Mouse (Mus musculus) midbrain, embryonic 12.5 days (tissue): ENCODE results near the gene Siglec1. TPM values are rescaled to one million over a fixed set of nuclear protein-coding genes. Genes with fewer than 3 reads are reported as not detected.

Source experiments
- ATAC-seq: fragments of 200-750 bp; cut with Nextera tagmentation; 2 replicates; pipeline ENCODE4 v1.8.0; 2017; ENCODE audit warnings: low read depth, moderate TSS enrichment, moderate library complexity; ENCODE audit not compliant: low FRiP score
- H3K27ac ChIP-seq: fragments of 300-500 bp; sonication (generic); replicated peaks from 2 replicates; pipeline ENCODE4 v1.5.1; 2016; ENCODE audit warnings: mild to moderate bottlenecking
- H3K27me3 ChIP-seq: fragments of 300-500 bp; sonication (generic); 2 replicates; pipeline ENCODE4 v1.6.1; 2016; ENCODE audit warnings: mild to moderate bottlenecking
- H3K36me3 ChIP-seq: fragments of 300-500 bp; sonication (generic); 2 replicates; pipeline ENCODE4 v1.6.1; 2016
- H3K4me1 ChIP-seq: fragments of 300-500 bp; sonication (generic); 2 replicates; pipeline ENCODE4 v1.6.1; 2016
- H3K4me2 ChIP-seq: fragments of 300-500 bp; sonication (generic); replicated peaks from 2 replicates; pipeline ENCODE4 v1.6.1; 2016; ENCODE audit warnings: mild to moderate bottlenecking, moderate library complexity
- H3K4me3 ChIP-seq: fragments of 300-500 bp; sonication (generic); 2 replicates; pipeline ENCODE4 v1.5.1; 2016; ENCODE audit warnings: mild to moderate bottlenecking
- H3K9ac ChIP-seq: fragments of 300-500 bp; sonication (generic); replicated peaks from 2 replicates; pipeline ENCODE4 v1.6.1; 2016; ENCODE audit warnings: mild to moderate bottlenecking, moderate library complexity
- H3K9me3 ChIP-seq: fragments of 300-500 bp; sonication (generic); 2 replicates; pipeline ENCODE4 v1.6.1; 2016; ENCODE audit warnings: mild to moderate bottlenecking
- WGBS: fragments of 180-500 bp; shearing (Covaris S2); methylation state at CpG from one replicate; pipeline ENCODE4 v1.1.7; 2016; 5-methylcytosine and 5-hydroxymethylcytosine counted together
- polyA plus RNA-seq: library from polyadenylated mRNA; unstranded; fragments of >200 nt; fragmentation: Nextera tagmentation; extraction: Ambion mirVana; gene quantifications from 2 replicates; pipeline ENCODE4 v1.2.1, GENCODE M21; 2016

Gene Siglec1
- 0.13 and 0.27 TPM in 2 replicates for polyA plus RNA-seq

- no peak within 1 kb of the TSS for H3K9ac ChIP-seq
- 85% methylated on average over 11 of the region's 11 CpGs for WGBS
- no peaks in the 10 kb centered on the region for H3K4me1 ChIP-seq
- H3K36me3 ChIP-seq, result no peaks in the 10 kb centered on the region
- no peak within 1 kb of the TSS for H3K27ac ChIP-seq
- no peaks in the 10 kb centered on the region for H3K27me3 ChIP-seq
- no peak within 1 kb of the TSS for H3K4me2 ChIP-seq
- no peak within 1 kb of the TSS for H3K4me3 ChIP-seq
- no peaks in the 10 kb centered on the region for H3K9me3 ChIP-seq
- no peak for ATAC-seq
These were observed at the start of gene Siglec1 for GRCm38 (mm10) chr2:131086667-131087390. Gene Siglec1, minus strand, starts transcription at chr2:131086765.

DNA sequence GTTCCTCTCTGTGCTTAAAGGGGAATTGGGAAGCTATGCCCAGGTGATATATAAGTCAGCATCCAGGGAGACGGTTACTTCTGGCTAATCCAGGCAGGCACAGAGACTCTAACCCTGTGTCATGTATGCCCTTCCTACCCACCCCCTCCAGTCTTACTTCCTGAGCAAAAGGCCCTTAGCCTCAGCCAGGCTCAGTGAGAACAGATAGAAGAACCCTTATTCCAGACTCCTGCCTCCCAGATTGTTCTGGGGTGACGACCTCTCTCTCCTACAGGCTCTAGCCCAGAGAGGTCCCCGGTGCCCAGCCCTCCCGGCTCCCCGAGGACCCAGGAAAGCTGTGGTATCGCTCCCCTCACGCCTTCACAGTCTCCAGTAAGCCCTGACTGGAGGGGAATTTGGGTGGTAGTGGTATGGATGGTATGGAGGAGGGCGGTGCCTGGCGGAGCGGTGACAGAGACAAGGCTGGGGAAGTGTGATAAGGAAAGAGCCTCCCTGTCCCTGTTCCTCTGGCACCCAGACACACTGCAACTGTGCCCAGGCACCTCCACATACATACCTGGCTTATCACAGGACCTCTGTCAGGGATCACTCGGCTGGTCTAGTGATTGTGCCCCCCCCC, 49.1 kb upstream of the Siglec1 start:
- ATAC-seq, result no peak
- H3K4me2 ChIP-seq, result no peak overlapping the region
- WGBS, result 79% methylated on average over 11 of the region's 11 CpGs

DNA sequence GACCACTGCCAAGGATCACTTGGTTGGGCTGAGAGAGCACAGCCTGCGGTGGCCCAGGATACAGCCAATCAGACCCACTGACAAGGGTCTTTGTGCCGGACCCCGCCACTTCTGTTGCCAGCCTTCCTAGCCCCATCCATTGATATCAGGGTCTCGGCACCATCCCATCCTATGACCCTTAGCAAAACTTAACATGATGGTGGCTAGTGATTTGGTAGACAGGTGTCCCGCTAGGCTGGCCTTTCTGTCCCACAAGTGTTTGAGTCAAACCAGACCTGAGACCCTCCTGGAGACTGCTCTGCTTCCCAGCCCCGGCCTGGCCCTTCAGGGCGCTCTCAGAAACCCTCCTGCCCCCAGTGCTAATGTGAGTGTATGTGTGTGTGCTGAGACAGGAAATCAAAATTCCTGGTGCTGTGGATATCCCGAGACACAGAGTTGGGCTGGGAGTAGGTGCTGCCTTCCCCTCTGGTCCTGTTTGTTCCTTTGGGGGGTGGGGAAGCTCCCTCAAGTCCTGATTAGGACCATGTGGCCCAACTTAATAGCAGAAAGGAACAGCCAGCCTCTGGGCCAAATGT, 48.3 kb upstream of the Siglec1 start:
- H3K27ac ChIP-seq, result no peak overlapping the region
- WGBS, result 88% methylated on average over 8 of the region's 8 CpGs

More for the DNA sequence above, 49.1 kb upstream of the Siglec1 start:
- Histone ChIP-seq H3K4me3 (no peak overlapping the region), H3K9me3 (no peaks in the 10 kb centered on the region), H3K27ac (no peak overlapping the region), H3K27me3 (no peaks in the 10 kb centered on the region), H3K9ac (no peak overlapping the region), H3K36me3 (no peaks in the 10 kb centered on the region), H3K4me1 (no peaks in the 10 kb centered on the region)

DNA sequence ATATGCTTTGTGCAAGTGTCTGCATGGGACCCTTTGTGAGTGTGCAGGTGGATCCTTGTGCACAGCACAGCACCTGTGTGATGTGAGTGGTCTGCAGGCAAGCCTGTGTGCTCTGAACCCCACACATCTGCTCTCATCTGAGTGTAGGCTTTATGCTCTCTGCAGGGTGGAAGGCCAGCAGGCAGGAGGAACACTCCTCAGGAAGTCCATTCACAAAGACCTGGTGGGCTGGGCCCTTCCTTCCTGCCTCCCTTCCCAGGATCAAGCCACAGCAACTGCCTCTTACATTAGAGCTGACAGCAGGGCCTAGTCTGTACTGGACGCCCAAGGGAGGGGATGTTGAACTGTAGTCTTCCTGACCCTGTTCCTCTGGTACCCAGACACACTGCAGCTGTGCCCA, 47.8 kb upstream of the Siglec1 start:
- Histone ChIP-seq H3K4me2 (no peak overlapping the region), H3K27me3 (no peaks in the 10 kb centered on the region), H3K27ac (no peak overlapping the region), H3K4me1 (no peaks in the 10 kb centered on the region), H3K9me3 (no peaks in the 10 kb centered on the region), H3K9ac (no peak overlapping the region), H3K36me3 (no peaks in the 10 kb centered on the region), H3K4me3 (no peak overlapping the region)
- ATAC-seq, result no peak
- 53% methylated on average over 1 of the region's 1 CpGs for WGBS

More for the DNA sequence above, 48.3 kb upstream of the Siglec1 start:
- H3K4me1 ChIP-seq, result no peaks in the 10 kb centered on the region
- H3K36me3 ChIP-seq, result no peaks in the 10 kb centered on the region
- no peaks in the 10 kb centered on the region for H3K27me3 ChIP-seq
- H3K9ac ChIP-seq, result no peak overlapping the region
- no peaks in the 10 kb centered on the region for H3K9me3 ChIP-seq
- ATAC-seq, result 0 out of 2 replicates have a peak, but pooled peaks have one; percentile 27
- H3K4me2 ChIP-seq, result no peak overlapping the region
- H3K4me3 ChIP-seq, result no peak overlapping the region

GRCm38 (mm10) chr2:131132930-131133547, 46.5 kb upstream of the Siglec1 start, which contains the start of gene Gm11037:
Gene Gm11037, plus strand, starts transcription at chr2:131133497.
- ATAC-seq, result no peak
- H3K27ac ChIP-seq, result no peak within 1 kb of the TSS

GRCm38 (mm10) chr2:131132111-131132888, 45.7 kb upstream of the Siglec1 start:
- no peak for ATAC-seq

More at GRCm38 (mm10) chr2:131132930-131133547, 46.5 kb upstream of the Siglec1 start, which contains the start of gene Gm11037:
- Histone ChIP-seq H3K4me3 (no peak within 1 kb of the TSS), H3K4me2 (no peak within 1 kb of the TSS), H3K36me3 (no peaks in the 10 kb centered on the region), H3K27me3 (no peaks in the 10 kb centered on the region), H3K9me3 (no peaks in the 10 kb centered on the region), H3K4me1 (no peaks in the 10 kb centered on the region), H3K9ac (no peak within 1 kb of the TSS)
- 87% methylated on average over 9 of the region's 9 CpGs for WGBS

DNA sequence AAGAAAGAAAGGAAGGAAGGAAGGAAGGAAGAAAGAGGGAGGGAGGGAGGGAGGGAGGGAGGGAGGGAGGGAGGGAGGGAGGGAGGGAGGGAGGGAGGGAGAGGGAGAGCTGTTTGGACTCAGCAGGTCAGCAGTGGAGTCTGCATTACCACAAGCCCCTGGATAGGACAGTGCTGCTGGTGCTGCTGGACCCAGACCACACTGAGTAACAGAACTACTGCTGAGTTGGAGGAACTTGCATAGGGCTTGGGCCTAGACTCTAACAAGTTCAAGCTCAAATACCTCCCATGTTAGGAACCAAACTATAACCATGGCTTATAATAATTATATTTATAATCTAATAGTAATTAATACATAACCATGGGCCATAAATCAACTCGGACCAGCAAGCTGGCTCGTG, 44.3 kb upstream of the Siglec1 start:
- ATAC-seq, result no peak
- Histone ChIP-seq H3K36me3 (no peaks in the 10 kb centered on the region), H3K4me1 (peaks cover 18% of the 10 kb centered on the region), H3K9ac (no peak overlapping the region), H3K4me2 (no peak overlapping the region), H3K9me3 (no peaks in the 10 kb centered on the region), H3K27me3 (peaks cover 16% of the 10 kb centered on the region), H3K27ac (no peak overlapping the region), H3K4me3 (no peak overlapping the region)
- WGBS, result 95% methylated on average over 2 of the region's 2 CpGs

More at GRCm38 (mm10) chr2:131132111-131132888, 45.7 kb upstream of the Siglec1 start:
- H3K9me3 ChIP-seq, result no peaks in the 10 kb centered on the region
- H3K27me3 ChIP-seq, result peaks cover 7% of the 10 kb centered on the region
- H3K4me3 ChIP-seq, result no peak overlapping the region
- H3K36me3 ChIP-seq, result no peaks in the 10 kb centered on the region
- peaks cover 7% of the 10 kb centered on the region for H3K4me1 ChIP-seq
- H3K4me2 ChIP-seq, result no peak overlapping the region
- 84% methylated on average over 10 of the region's 10 CpGs for WGBS
- no peak overlapping the region for H3K9ac ChIP-seq
- H3K27ac ChIP-seq, result no peak overlapping the region

DNA sequence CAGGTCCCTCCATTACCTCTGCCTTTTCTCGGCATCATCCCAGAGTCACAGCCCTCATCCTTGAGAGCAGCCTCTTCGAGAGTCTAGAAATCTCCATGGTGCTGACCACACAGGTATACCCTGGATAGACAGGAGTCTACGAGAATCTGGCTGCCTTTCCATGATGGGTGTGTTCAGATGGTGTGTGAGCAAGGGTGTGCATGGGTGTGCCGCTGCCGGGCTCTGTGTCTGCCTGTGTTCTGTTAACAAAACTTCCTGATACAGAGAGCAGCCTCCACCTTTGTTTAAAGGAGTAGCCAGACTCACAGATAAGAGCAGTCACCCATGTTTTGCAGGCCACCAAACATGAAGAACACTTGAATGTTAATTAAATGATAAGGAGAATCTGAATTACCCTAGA, 43.3 kb upstream of the Siglec1 start:
- ATAC-seq, result no peak
- no peak overlapping the region for H3K4me2 ChIP-seq
- WGBS, result 84% methylated on average over 5 of the region's 5 CpGs

GRCm38 (mm10) chr2:131128636-131129157, 42.1 kb upstream of the Siglec1 start:
- Histone ChIP-seq H3K4me3 (no peak overlapping the region), H3K9me3 (no peaks in the 10 kb centered on the region), H3K9ac (no peak overlapping the region), H3K27ac (no peak overlapping the region), H3K27me3 (peaks cover 26% of the 10 kb centered on the region), H3K4me1 (peaks cover 18% of the 10 kb centered on the region), H3K4me2 (no peak overlapping the region), H3K36me3 (no peaks in the 10 kb centered on the region)
- ATAC-seq, result no peak
- WGBS, result 80% methylated on average over 3 of the region's 3 CpGs

More for the DNA sequence above, 43.3 kb upstream of the Siglec1 start:
- Histone ChIP-seq H3K4me1 (peaks cover 18% of the 10 kb centered on the region), H3K9ac (no peak overlapping the region), H3K36me3 (no peaks in the 10 kb centered on the region), H3K4me3 (no peak overlapping the region), H3K27me3 (peaks cover 23% of the 10 kb centered on the region), H3K9me3 (no peaks in the 10 kb centered on the region), H3K27ac (no peak overlapping the region)

DNA sequence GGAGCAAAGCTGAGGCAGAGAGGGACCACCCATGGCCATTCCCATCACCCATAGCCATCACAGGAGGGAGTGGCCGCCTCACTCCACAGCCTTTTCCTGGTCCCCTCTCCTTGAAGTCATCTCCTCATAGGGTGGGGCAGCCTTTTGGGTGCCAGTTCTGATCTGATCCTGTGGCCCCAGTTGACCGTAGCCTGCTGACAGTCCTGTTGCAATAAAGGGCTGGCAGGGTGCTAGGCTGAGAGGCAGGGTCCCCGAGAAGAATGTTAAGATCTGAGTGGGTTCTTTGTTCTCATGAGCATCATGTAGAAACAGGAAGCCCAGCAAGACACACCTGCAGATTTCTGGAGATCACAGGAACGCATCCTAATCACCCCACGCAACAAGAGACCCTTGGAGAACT, 41.6 kb upstream of the Siglec1 start:
- Histone ChIP-seq H3K4me2 (peak overlapping the region; percentile 76), H3K9me3 (no peaks in the 10 kb centered on the region), H3K36me3 (no peaks in the 10 kb centered on the region), H3K27ac (no peak overlapping the region), H3K27me3 (peaks cover 26% of the 10 kb centered on the region), H3K9ac (no peak overlapping the region), H3K4me1 (peaks cover 18% of the 10 kb centered on the region), H3K4me3 (0 out of 2 replicates have a peak overlapping the region, but pooled peaks have one; percentile 42)
- ATAC-seq, result no peak
- 87% methylated on average over 5 of the region's 5 CpGs for WGBS

- Histone ChIP-seq H3K36me3 (no peaks in the 10 kb centered on the region), H3K27me3 (peaks cover 26% of the 10 kb centered on the region), H3K9ac (peak within 1 kb of the TSS; percentile 66), H3K4me1 (peaks cover 18% of the 10 kb centered on the region), H3K27ac (no peak within 1 kb of the TSS), H3K9me3 (no peaks in the 10 kb centered on the region), H3K4me3 (peak within 1 kb of the TSS; percentile 42), H3K4me2 (peak within 1 kb of the TSS; percentile 76)
- peak; percentile 92 for ATAC-seq
- under 1% methylated on average over 28 of the region's 28 CpGs for WGBS
These were observed 40.7 kb upstream of the Siglec1 start, which contains the start of gene Hspa12b for GRCm38 (mm10) chr2:131127161-131127730. Gene Hspa12b, plus strand, starts transcription at chr2:131127280.
